Mouse (Mus musculus): ENCODE results near the gene Crip1.

Gene Crip1

GRCm38 (mm10) chr12:113146112-113147057 lies at the start of gene Crip1:
Gene Crip1 (plus strand): TSS chr12:113146316.
- in situ Hi-C loops (cut with MboI, MseI): no loop called here

GRCm38 (mm10) chr12:113097040-113097439 lies 49.1 kb upstream of the Crip1 start:
- in situ Hi-C loops (cut with MboI, MseI): loop anchor here in 1 of 2 experiments (25.0 kb wide), 1 partner anchor 1285 kb away; the partner anchor contains the start of genes Xrcc3 and Zfyve21

- in situ Hi-C loops (cut with MboI, MseI): loop anchor here in 1 of 2 experiments (25.0 kb wide), 1 partner anchor 1286 kb away; the partner anchor contains the start of genes Xrcc3 and Zfyve21
These were observed 48.3 kb upstream of the Crip1 start, which contains the start of gene Mta1 for GRCm38 (mm10) chr12:113097749-113098281. Gene Mta1 (plus strand): TSS chr12:113098278.

GRCm38 (mm10) chr12:113098530-113099151 lies 47.5 kb upstream of the Crip1 start:
- in situ Hi-C loops (cut with MboI, MseI): loop anchor here in 1 of 2 experiments (25.0 kb wide), 1 partner anchor 1286 kb away; the partner anchor contains the start of genes Xrcc3 and Zfyve21

- in situ Hi-C loops (cut with MboI, MseI): loop anchor here in 1 of 2 experiments (25.0 kb wide), 1 partner anchor 1287 kb away; the partner anchor contains the start of genes Xrcc3 and Zfyve21
These were observed 46.5 kb upstream of the Crip1 start for GRCm38 (mm10) chr12:113099470-113100237.

- in situ Hi-C loops (cut with MboI, MseI): no loop called here
These were observed 45.6 kb upstream of the Crip1 start for GRCm38 (mm10) chr12:113100448-113101076.

- in situ Hi-C loops (cut with MboI, MseI): no loop called here
These were observed 44.7 kb upstream of the Crip1 start for GRCm38 (mm10) chr12:113101251-113101960.

GRCm38 (mm10) chr12:113102461-113102860 lies 43.7 kb upstream of the Crip1 start:
- in situ Hi-C loops (cut with MboI, MseI): no loop called here

GRCm38 (mm10) chr12:113103846-113104451 lies 42.2 kb upstream of the Crip1 start:
- in situ Hi-C loops (cut with MboI, MseI): no loop called here

GRCm38 (mm10) chr12:113106386-113106785 lies 39.7 kb upstream of the Crip1 start:
- in situ Hi-C loops (cut with MboI, MseI): no loop called here

GRCm38 (mm10) chr12:113107431-113108124 lies 38.5 kb upstream of the Crip1 start:
- in situ Hi-C loops (cut with MboI, MseI): no loop called here

GRCm38 (mm10) chr12:113108528-113109283 lies 37.4 kb upstream of the Crip1 start:
- in situ Hi-C loops (cut with MboI, MseI): no loop called here

GRCm38 (mm10) chr12:113109801-113110200 lies 36.3 kb upstream of the Crip1 start:
- in situ Hi-C loops (cut with MboI, MseI): no loop called here

- in situ Hi-C loops (cut with MboI, MseI): no loop called here
These were observed 32.0 kb upstream of the Crip1 start for GRCm38 (mm10) chr12:113114141-113114540.

- in situ Hi-C loops (cut with MboI, MseI): no loop called here
These were observed 31.1 kb upstream of the Crip1 start for GRCm38 (mm10) chr12:113114856-113115538.

- in situ Hi-C loops (cut with MboI, MseI): no loop called here
These were observed 26.4 kb upstream of the Crip1 start for GRCm38 (mm10) chr12:113119516-113120410.

GRCm38 (mm10) chr12:113124726-113125125 lies 21.4 kb upstream of the Crip1 start:
- in situ Hi-C loops (cut with MboI, MseI): no loop called here

All from T-helper 17 cell (primary cell).